Mouse (Mus musculus) frontal cortex, postnatal 14 days (tissue): ENCODE measurements around the gene Zfp335.
"Not testable (repeated sequence)": the region's sequence is repeated elsewhere in the genome, so short reads cannot be mapped to it uniquely, and the experiment has no call there.

ENCODE experiments used
- DNase-seq, 2 experiments: peaks; one replicate each; pipeline ENCODE4 v3.0.0; 2022; ENCODE audit warnings: low spot score in 2 of 2

The Zfp335 gene

DNA sequence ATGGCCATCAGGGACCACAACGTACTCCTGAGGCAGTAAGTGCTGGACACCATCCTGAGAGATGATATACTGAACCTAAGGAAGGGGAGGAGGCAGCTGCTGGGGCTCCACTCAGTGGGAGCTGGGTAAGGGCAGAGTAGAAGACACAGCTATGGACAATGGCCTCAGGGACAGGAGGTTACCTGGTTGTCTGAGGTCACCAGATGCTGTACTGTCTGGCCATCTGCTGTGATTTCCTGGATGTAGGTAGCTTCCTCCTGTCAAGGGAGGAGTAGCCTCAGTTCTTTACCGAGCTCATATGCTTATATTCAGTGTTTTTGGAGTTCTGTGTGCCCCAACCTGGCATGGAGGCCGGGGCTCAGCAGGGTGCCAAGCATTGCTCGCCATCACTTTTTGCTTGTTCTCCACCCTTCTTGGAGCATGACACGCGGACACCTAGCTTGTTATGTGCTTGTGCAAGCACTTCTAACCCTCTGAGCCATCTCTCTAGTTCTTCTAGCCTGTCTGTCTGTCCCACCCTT lies 18.8 kb downstream of the Zfp335 start:
- DNase-seq = no peak

DNA sequence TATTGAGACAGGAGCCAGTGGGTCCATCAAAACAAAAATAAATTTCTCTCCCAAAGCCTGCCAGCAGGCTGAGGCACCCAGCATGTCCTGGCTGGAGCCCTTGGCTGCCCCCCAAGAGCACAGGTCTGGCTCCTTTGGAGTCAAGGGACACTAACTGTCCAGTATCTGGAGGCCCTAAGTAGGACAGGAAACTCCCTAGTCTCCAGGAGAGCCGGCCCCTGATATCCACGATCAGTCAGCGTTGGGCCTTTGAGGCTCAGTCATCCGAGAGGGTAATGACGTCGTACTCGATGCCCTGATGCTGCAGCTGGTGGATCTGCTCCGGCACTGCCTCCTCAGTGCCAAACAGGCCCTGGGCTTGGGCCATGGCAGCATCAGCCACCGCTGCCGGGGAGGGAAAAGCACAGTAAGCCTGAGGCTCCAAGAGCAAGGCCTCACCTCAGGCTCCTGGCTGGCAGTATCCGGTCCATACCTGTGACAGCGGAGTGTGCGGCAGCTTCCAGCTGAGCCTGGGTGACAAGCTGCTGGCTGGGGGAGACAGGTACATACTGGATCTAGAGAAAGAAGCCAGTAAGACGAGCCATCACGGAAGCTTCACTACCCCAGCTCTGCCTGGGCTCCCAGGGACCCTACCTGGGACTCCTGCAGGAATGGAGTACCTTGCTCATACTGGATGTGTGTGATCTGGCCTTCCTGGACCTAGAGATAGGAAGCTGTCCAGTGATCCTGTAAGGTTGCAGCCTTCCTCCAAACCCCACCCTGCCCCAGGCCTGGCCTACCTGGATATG lies 19.5 kb downstream of the Zfp335 start:
- no peak for DNase-seq

DNA sequence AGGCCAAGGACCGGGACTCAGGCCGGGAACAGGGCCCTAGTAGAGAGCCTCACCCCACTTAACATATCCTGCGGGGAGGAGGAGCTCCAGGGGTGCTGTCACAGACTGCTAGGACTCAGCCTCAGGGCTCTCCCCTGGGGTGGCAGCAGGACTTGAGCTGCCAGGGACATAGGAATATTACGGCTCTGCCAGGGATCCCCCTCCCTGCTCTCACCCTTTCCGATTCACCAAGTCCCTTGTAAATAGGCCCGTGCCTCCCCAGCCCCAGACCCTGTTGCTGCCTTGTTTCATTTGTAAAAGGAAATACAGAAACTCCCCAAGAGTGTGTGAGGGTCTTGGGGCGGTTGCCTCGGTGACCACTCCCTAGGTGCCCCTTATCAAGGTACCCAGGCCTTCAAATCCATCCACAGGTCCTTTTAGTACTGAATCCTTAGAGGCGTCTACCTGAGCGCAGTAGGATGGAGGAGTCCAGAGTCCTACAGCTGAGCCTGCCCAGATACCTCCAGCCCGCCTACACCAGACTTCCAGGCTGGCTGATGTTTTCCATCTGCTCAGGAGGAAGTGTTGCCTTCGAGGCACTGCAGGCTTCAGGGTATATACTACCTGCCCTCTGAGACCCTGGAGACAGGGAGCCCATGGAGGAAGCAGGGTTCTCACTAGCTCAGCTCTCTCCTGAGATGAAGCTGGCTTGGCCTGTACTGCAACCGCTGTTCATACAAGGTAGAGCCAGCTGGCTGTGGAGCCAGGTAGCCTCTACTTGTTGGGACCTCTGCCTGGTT lies 20.3 kb downstream of the Zfp335 start:
- DNase-seq = no peak

- no peak for DNase-seq
These were observed 21.0 kb downstream of the Zfp335 start for GRCm38 (mm10) chr2:164890411-164891049.

DNA sequence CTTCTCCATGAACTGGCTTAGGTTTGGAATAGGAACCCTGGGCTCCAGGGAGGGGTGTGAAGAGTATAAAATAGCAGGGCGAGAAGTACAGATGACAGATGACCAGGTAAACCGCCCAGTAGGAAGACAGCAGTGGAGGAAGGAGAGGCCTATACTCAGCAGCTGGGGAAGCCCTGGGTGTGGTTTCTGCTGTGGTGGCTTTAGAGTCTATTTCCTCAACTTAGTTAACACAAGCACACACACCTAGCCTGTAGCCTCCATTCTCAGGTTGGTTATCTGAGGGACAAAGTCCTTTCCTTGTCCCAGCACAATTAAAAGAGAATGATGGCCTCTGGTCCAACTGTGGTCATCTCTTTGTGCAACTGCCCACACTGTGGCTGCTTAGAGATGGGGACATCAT lies 21.6 kb downstream of the Zfp335 start:
- DNase-seq = no peak

DNA sequence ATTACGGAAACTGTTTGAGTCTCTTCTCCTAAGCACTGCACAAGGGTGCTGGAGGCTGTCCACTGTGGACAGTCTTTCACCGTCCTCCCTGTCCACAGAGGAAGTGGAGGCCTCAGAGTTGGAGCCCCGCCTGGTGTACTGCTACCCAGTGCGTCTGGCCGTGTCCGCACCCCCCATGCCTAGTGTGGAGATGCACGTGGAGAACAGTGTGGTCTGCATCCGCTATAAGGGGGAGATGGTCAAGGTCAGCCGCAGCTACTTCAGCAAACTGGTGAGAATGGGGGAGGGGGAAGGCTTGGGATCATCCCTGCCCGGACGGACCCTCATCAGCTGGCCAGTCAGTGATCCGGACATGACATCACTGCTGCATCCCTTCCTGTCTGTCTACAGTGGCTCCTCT lies 22.6 kb downstream of the Zfp335 start:
- no peak for DNase-seq

DNA sequence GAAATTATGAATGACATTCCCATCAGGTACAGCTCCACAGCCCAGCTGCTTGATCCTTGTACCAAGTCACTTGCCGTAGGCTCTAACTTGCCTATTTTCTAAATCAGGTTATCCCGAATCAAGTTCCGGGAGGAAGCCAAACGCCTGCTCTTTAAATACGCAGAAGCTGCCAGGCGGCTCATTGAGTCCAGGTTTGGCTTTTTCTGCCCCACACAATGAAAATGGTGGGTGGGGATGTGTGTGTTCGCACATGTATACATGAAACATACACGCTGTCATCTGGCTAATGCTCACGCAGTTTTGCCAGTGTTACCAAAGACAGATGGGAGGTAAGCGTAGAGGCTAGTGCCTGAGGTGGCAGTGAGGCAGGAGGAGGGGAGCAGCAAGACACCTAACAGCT lies 24.9 kb downstream of the Zfp335 start:
- no peak for DNase-seq

- DNase-seq = peak; percentile 73 to 78
These were observed 25.8 kb downstream of the Zfp335 start for GRCm38 (mm10) chr2:164885788-164886187.

DNA sequence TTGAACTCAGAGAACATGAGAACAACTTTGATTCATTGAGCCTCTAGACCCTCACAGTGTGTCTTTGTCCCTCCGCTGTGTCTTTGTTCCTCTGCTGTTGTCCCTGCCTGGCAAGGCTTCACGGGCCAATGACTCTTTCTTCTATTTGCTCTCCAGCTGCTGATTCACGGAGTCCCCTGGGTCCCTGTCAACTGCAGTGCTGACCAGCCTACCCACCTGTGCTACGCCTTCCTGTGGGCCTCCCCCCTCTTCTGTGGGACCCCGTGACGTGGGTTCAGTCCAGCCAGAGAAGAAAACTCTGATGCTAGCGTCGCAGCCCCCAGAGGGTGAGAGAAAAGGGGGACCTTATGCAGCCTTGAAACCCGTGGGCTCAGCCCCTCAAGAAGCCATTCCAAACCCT lies 28.9 kb downstream of the Zfp335 start:
- no peak for DNase-seq

DNA sequence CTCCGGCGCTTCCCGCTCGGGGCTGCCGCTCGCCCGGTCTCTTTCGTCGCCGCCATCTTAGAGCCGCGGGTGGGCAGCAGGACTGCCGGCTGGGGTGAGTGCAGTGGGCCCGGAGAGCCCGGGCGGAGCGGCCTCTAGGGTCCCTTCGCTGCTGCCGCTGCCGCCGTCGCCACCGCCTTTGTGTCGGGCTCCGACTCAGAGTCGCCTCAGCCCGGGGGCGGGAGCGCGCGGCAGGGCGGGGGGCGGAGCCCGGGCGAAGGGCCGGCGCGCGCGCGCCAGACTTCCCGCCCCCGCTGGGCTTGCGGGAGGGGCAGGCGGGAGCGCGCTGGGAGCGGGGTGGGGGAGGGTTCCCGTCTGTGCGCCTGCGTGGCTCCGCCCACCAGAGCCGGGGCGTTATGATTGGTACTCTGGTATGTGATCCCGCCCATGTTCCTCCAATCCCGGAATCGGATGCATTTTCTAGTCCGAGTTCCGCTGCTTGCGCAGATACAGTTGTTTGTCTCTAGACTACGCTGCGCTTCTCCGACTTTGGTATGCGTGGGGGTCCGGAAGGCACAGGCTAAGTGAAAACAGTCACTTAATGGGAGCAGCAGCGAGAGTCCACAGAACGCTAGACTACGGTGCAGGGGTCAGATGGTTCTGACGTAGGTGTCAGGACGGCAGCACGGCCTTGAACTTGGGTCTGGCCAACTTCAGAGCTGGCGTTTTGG lies 31.8 kb downstream of the Zfp335 start:
- peak; percentile 90 to 91 for DNase-seq

DNA sequence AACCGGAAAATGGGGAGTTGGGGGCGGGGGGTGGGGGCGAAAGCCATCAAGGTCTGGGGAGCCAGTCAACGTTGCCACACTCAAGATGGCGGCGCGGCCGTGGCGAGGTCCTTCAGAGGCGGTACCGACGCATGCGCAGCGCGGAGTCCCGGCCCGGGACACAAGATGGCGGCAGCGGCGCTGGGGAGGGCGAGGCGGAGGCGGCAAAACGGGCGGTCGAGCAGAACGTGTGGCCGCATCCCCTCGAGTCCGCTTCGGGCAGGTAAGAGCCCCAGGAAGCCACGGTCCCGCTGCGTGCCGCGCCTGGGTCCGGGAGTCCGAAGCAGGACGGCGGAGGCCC lies 32.4 kb downstream of the Zfp335 start, which contains the start of gene Pcif1:
Gene Pcif1, plus strand, starts transcription at position 77 of the 340 bp plus-strand sequence.
- DNase-seq = peak; percentile 81 to 88

DNA sequence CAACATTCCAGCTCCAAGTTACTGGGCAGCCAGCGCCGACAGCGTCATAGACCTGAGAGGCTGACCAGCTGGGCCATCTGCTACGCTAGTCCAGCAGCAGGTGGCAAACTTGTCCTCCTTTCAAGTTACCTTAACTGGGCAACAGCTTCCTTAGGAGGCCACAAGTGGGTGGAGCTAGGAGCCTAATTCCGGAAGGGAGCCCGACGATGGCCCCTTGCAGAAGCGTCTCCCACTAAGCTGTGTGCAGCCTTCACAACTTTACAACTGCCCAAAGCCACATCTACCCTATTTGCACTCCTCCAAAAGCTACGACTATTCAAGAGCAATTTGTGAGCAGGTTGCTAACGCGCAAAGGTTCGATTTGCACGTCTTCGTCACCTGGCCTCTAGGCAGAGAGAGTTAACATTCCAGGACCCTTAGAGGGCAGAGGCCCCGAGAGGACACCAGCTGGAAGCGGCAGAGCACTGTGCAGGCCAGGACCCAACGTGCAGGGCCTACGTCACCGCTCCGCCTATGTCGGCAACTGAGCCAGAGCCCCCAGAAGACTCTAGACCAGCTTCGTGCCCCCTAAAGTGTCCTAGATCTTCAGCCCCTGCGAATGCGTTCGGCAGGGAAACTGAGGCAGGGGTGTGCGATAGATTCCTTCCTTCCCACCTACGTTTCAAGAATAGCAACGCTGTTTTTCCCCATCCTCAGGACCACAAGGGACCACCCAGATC lies 32.9 kb downstream of the Zfp335 start:
- no peak for DNase-seq

- DNase-seq = not testable (repeated sequence)
These were observed 34.0 kb downstream of the Zfp335 start for GRCm38 (mm10) chr2:164877376-164878215.

DNA sequence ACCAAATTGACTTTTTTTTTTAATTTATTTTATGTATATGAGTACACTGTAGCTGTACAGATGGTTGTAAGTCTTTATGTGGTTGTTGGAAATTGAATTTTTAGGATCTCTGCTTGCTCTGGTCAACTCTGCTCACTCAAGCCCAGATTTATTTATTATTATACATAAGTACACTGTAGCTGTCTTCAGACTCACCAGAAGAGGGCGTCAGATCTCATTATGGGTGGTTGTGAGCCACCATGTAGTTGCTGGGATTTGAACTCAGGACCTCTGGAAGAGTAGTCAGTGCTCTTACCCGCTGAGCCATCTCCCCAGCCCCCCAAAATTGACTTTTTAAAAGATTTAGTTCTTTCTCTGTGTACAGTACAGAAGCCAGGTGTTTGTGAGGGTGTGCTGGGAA lies 35.9 kb downstream of the Zfp335 start:
- DNase-seq = not testable (repeated sequence)

- DNase-seq = no peak
These were observed 37.3 kb downstream of the Zfp335 start for GRCm38 (mm10) chr2:164874239-164874769.

GRCm38 (mm10) chr2:164873621-164874020 lies 37.9 kb downstream of the Zfp335 start:
- DNase-seq = no peak

- DNase-seq = no peak
These were observed 39.8 kb downstream of the Zfp335 start for GRCm38 (mm10) chr2:164871602-164872303.

GRCm38 (mm10) chr2:164868491-164868890 lies 43.1 kb downstream of the Zfp335 start:
- no peak for DNase-seq

DNA sequence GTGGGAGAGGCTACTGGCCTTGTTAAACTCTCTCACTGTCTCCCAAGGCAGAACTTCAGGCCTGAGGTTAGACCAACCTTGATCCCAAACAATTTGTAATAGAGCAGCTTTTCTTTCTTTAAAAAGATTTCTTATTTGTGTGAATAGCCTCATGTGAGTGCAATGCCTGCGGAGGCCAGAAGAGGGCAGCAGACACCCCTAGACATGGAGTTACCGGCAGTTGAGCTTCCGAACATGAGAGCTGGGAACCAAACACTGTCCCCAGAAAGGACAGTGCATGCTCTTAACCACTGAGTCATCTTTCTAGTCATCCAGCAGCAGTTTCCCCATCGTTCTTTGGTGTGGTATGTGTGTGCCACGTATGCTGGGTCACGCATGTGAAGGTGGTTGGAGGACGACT lies 44.0 kb downstream of the Zfp335 start:
- DNase-seq = no peak
